In the genomic region with DNA sequence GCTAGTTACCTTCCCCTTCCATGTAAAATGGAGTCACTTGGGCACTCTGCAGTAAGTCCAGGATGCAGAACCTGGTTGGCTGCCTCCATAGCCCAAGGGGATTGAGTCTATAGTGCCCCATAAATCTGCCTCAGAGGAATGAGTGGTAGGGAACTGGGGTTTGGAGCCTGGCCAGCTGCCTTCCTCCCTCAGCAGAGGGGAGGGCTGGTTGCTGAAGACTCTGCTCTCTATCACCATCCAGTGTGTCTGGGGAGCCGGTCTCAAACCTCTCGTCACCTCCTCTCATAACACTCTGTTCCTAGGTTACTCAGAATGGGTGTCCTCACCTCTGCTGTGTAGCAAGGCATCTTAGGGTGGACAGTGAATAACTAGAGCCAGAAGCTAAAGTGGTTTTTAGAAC, we compare ENCODE assay signal across 16 mouse cellular contexts. TPM values are rescaled to one million over a fixed set of nuclear protein-coding genes. Genes with fewer than 3 reads are reported as not detected.
A peak's percentile ranks its signal among the peaks of the same experiment; 100 is the strongest.
DNase-seq lines count a peak whose midpoint lies in the region; ATAC-seq and TF ChIP-seq lines count a peak whose summit lies in the region.
"Had no signal": no experiment of that assay in that cellular context is flagged by ENCODE, and none has a peak within 500 bp of the region (broad histone marks: within the 10 kb centered on the region; RNA-seq: fewer than 3 reads in every experiment).

No protein-coding gene starts in this region.

- DNase-seq in heart, adult 8-10 months (ENCODE audit: low spot score) = no peak
- no peak for DNase-seq in lung, postnatal 36 days
- DNase-seq in heart, postnatal 0 days (ENCODE audit: low spot score) = peak; percentile 89
- DNase-seq in mesoderm, embryonic 11.5 days (ENCODE audit: low read depth, low spot score) = peak; percentile 51
- DNase-seq in spleen, postnatal 14 days (ENCODE audit: low spot score in 2 of 2) = no peak
- DNase-seq: cerebellum, adult 9-11 months; lung, adult 2 months; right cerebral cortex, postnatal 14 days had no signal

- WGBS in heart, embryonic 11.5 days (ENCODE audit: insufficient replicate concordance) = 46% methylated on average over 2 of the region's 2 CpGs
- WGBS in lung, embryonic 16.5 days = 18% methylated on average over 2 of the region's 2 CpGs
- 17% methylated on average over 2 of the region's 2 CpGs for WGBS in heart, postnatal 0 days

- H3K27ac ChIP-seq in heart, embryonic 11.5 days (ENCODE audit: low read depth, low read length) = peak overlapping the region; percentile 68
- H3K27ac ChIP-seq in lung, embryonic 16.5 days (ENCODE audit: low read length) = no peak overlapping the region
- H3K27ac ChIP-seq in heart, postnatal 0 days (ENCODE audit: low read depth) = peak overlapping the region; percentile 69
- H3K27ac ChIP-seq: hindbrain, embryonic 10.5 days; midbrain, embryonic 13.5 days; stomach, embryonic 15.5 days had no signal

- H3K9me3 ChIP-seq in heart, embryonic 11.5 days (replicated peaks; ENCODE audit: control insufficient read depth, low read length) = no peaks in the 10 kb centered on the region
- no peaks in the 10 kb centered on the region for H3K9me3 ChIP-seq in lung, embryonic 16.5 days (ENCODE audit: control insufficient read depth, low read length)
- H3K9me3 ChIP-seq in heart, postnatal 0 days (replicated peaks; ENCODE audit: control insufficient read depth, low read length) = no peaks in the 10 kb centered on the region
- H3K9me3 ChIP-seq: hindbrain, embryonic 10.5 days; midbrain, embryonic 13.5 days; stomach, embryonic 15.5 days had no signal

- TF ChIP-seq CTCF in heart, postnatal 0 days (IDR thresholded peaks at IDR 0.05; ENCODE audit: low read depth) = no peak

- no peaks in the 10 kb centered on the region for H3K36me3 ChIP-seq in heart, embryonic 11.5 days (ENCODE audit: control insufficient read depth, insufficient read depth, low read length)
- H3K36me3 ChIP-seq in lung, embryonic 16.5 days (ENCODE audit: control insufficient read depth, insufficient read depth, low read length) = no peaks in the 10 kb centered on the region
- no peaks in the 10 kb centered on the region for H3K36me3 ChIP-seq in heart, postnatal 0 days (replicated peaks; ENCODE audit: control insufficient read depth, insufficient read depth, low read length)
- H3K36me3 ChIP-seq: hindbrain, embryonic 10.5 days; midbrain, embryonic 13.5 days; stomach, embryonic 15.5 days had no signal

- no peak for TF ChIP-seq EP300 in heart, postnatal 0 days (IDR thresholded peaks at IDR 0.05; ENCODE audit: low read depth)

- H3K9ac ChIP-seq in heart, embryonic 11.5 days (ENCODE audit: low read depth, low read length) = no peak overlapping the region
- H3K9ac ChIP-seq in lung, embryonic 16.5 days (ENCODE audit: low read length) = no peak overlapping the region
- H3K9ac ChIP-seq in heart, postnatal 0 days (replicated peaks; ENCODE audit: low read depth, low read length) = no peak overlapping the region
- H3K9ac ChIP-seq: midbrain, embryonic 13.5 days; stomach, embryonic 15.5 days had no signal

- no peaks in the 10 kb centered on the region for H3K27me3 ChIP-seq in heart, embryonic 11.5 days (ENCODE audit: control insufficient read depth, insufficient read depth, low read length)
- H3K27me3 ChIP-seq in lung, embryonic 16.5 days (ENCODE audit: control insufficient read depth, insufficient read depth, low read depth, low read length) = peaks cover 2% of the 10 kb centered on the region; the same call in 1 of the 2 replicates
- 0 out of 2 replicates have a peak, but pooled peaks cover 4% of the 10 kb centered on the region for H3K27me3 ChIP-seq in heart, postnatal 0 days (ENCODE audit: control insufficient read depth, insufficient read depth, low read length)
- H3K27me3 ChIP-seq: stomach, embryonic 15.5 days had no signal

- peak; percentile 62 for ATAC-seq in heart, embryonic 11.5 days (replicated peaks; ENCODE audit: insufficient number of reproducible peaks, low FRiP score, low TSS enrichment)
- ATAC-seq in lung, embryonic 16.5 days (ENCODE audit: low read depth) = 0 out of 2 replicates have a peak, but pooled peaks have one; percentile 34
- ATAC-seq in heart, postnatal 0 days (ENCODE audit: insufficient read depth, low read depth) = peak; percentile 86
- no peak for ATAC-seq in erythroid progenitor cell, adult 5-6 weeks (replicated peaks; ENCODE audit: low FRiP score, poor library complexity, severe bottlenecking)
- ATAC-seq: midbrain, embryonic 13.5 days had no signal

- no peak overlapping the region for H3K4me3 ChIP-seq in heart, embryonic 11.5 days (ENCODE audit: low read depth, low read length)
- H3K4me3 ChIP-seq in lung, embryonic 16.5 days (ENCODE audit: low read length) = no peak overlapping the region
- H3K4me3 ChIP-seq in heart, postnatal 0 days (ENCODE audit: low read depth, low read length) = no peak overlapping the region
- H3K4me3 ChIP-seq: hindbrain, embryonic 10.5 days; midbrain, embryonic 13.5 days; stomach, embryonic 15.5 days had no signal

- H3K4me1 ChIP-seq in heart, embryonic 11.5 days (ENCODE audit: control insufficient read depth, insufficient read depth, low read length) = peaks cover 51% of the 10 kb centered on the region
- peaks cover 13% of the 10 kb centered on the region for H3K4me1 ChIP-seq in lung, embryonic 16.5 days (replicated peaks; ENCODE audit: control insufficient read depth, insufficient read depth, low read length)
- peaks cover 12% of the 10 kb centered on the region; the same call in 1 of the 2 replicates for H3K4me1 ChIP-seq in heart, postnatal 0 days (ENCODE audit: control insufficient read depth, insufficient read depth)

- H3K4me2 ChIP-seq in heart, embryonic 11.5 days = 0 out of 2 replicates have a peak overlapping the region, but pooled peaks have one; percentile 20
- H3K4me2 ChIP-seq in lung, embryonic 16.5 days (ENCODE audit: low read depth, low read length) = no peak overlapping the region
- no peak overlapping the region for H3K4me2 ChIP-seq in heart, postnatal 0 days (ENCODE audit: low read depth, low read length)
- H3K4me2 ChIP-seq: midbrain, embryonic 13.5 days; stomach, embryonic 15.5 days had no signal

RNA-seq across cellular contexts. Expression of a gene that starts 5.9 kb away (rescaled TPM):
- polyA plus RNA-seq in heart, embryonic 11.5 days (2014; fragmentation: Nextera tagmentation; extraction: Ambion mirVana) = 17.8 and 22.5 TPM in 2 replicates
- 1 to 10 TPM in 1 of 4 experiments, under 1 TPM in 3; 0.71 to 1.7 (median 0.87) TPM for total RNA-seq in heart, adult 8-10 months (2022)
- polyA plus RNA-seq in lung, embryonic 16.5 days (2015; fragmentation: Nextera tagmentation; extraction: Ambion mirVana) = 20.1 and 20.7 TPM in 2 replicates
- 9.2 and 11.4 TPM in 2 replicates for total RNA-seq in heart, postnatal 0 days (2014; rRNA removed; ENCODE audit: low replicate concordance)
- polyA plus RNA-seq in heart, postnatal 0 days (2015; fragmentation: Nextera tagmentation; extraction: Ambion mirVana) = 4.3 and 4.5 TPM in 2 replicates
- total RNA-seq in erythroid progenitor cell, adult 5-6 weeks (2015; ENCODE audit: low replicate concordance) = not detected in 2 replicates
- total RNA-seq in erythroid progenitor cell, adult 5-6 weeks (2017; ENCODE audit: low replicate concordance) = not detected in 2 replicates

RNA-seq across cellular contexts. Expression of a gene that starts 16.3 kb away (rescaled TPM):
- not detected in 2 replicates for polyA plus RNA-seq in heart, embryonic 11.5 days (2014; fragmentation: Nextera tagmentation; extraction: Ambion mirVana)
- not detected for total RNA-seq in heart, adult 8-10 months (2022)
- not detected in 2 replicates for polyA plus RNA-seq in lung, embryonic 16.5 days (2015; fragmentation: Nextera tagmentation; extraction: Ambion mirVana)
- total RNA-seq in heart, postnatal 0 days (2014; rRNA removed; ENCODE audit: low replicate concordance) = not detected in 2 replicates
- polyA plus RNA-seq in heart, postnatal 0 days (2015; fragmentation: Nextera tagmentation; extraction: Ambion mirVana) = not detected in 2 replicates
- total RNA-seq in erythroid progenitor cell, adult 5-6 weeks (2015; ENCODE audit: low replicate concordance) = not detected in 2 replicates
- total RNA-seq in erythroid progenitor cell, adult 5-6 weeks (2017; ENCODE audit: low replicate concordance) = not detected in 2 replicates
- total RNA-seq: left cerebral cortex, postnatal 36 days had no signal
- polyA plus RNA-seq: hindbrain, embryonic 10.5 days; lung, adult 2 months; midbrain, embryonic 13.5 days; neural tube, embryonic 14.5 days; stomach, embryonic 15.5 days had no signal

RNA-seq across cellular contexts. Expression of a gene that starts 56.7 kb away (rescaled TPM):
- polyA plus RNA-seq in heart, embryonic 11.5 days (2014; fragmentation: Nextera tagmentation; extraction: Ambion mirVana) = 6.9 and 7.6 TPM in 2 replicates
- total RNA-seq in heart, adult 8-10 months (2022) = 100 to 1,000 TPM in 3 of 4 experiments, 10 to 100 TPM in 1; 97.6 to 119 (median 113) TPM
- polyA plus RNA-seq in lung, embryonic 16.5 days (2015; fragmentation: Nextera tagmentation; extraction: Ambion mirVana) = 10.5 and 19.9 TPM in 2 replicates
- 70.8 and 80.8 TPM in 2 replicates for total RNA-seq in heart, postnatal 0 days (2014; rRNA removed; ENCODE audit: low replicate concordance)
- polyA plus RNA-seq in heart, postnatal 0 days (2015; fragmentation: Nextera tagmentation; extraction: Ambion mirVana) = 6.2 and 6.5 TPM in 2 replicates
- total RNA-seq in erythroid progenitor cell, adult 5-6 weeks (2015; ENCODE audit: low replicate concordance) = 32.7 and 35.3 TPM in 2 replicates
- 12.3 TPM in 1 of 2 replicates, not detected in the other for total RNA-seq in erythroid progenitor cell, adult 5-6 weeks (2017; ENCODE audit: low replicate concordance)

Comparison
In these comparisons a context has a peak if more than half of its experiments do, and no peak if none do; other contexts are left out.
1. DNase-seq: peak in heart, postnatal 0 days (single experiment) and mesoderm, embryonic 11.5 days (single experiment); none in heart, adult 8-10 months (single experiment), lung, postnatal 36 days (single experiment) and spleen, postnatal 14 days (0 of 2).